Mouse (Mus musculus) embryonic facial prominence, embryonic 10.5 days (tissue): ENCODE data around the gene Gapvd1. TPM values are rescaled to one million over a fixed set of nuclear protein-coding genes. Genes with fewer than 3 reads are reported as not detected.
A peak's percentile ranks its signal among the peaks of the same experiment; 100 is the strongest.

ENCODE experiments used
- DNase-seq: peaks from one replicate; pipeline ENCODE4 v3.0.0-alpha.2; 2017; ENCODE audit warnings: low spot score
- H3K27ac ChIP-seq: fragments of 300-500 bp; sonication (generic); replicated peaks from 2 replicates; pipeline ENCODE4 v1.5.1; 2016; ENCODE audit warnings: mild to moderate bottlenecking
- H3K27me3 ChIP-seq: fragments of 300-500 bp; sonication (generic); replicated peaks from 2 replicates; pipeline ENCODE4 v1.6.1; 2016; ENCODE audit warnings: low read depth, mild to moderate bottlenecking; ENCODE audit not compliant: poor library complexity, severe bottlenecking
- H3K36me3 ChIP-seq: fragments of 300-500 bp; sonication (generic); replicated peaks from 2 replicates; pipeline ENCODE4 v1.6.1; 2016; ENCODE audit warnings: mild to moderate bottlenecking, moderate library complexity
- H3K4me1 ChIP-seq: fragments of 300-500 bp; sonication (generic); 2 replicates; pipeline ENCODE4 v1.6.1; 2016
- H3K4me3 ChIP-seq: fragments of 300-500 bp; sonication (generic); 2 replicates; pipeline ENCODE4 v1.5.1; 2016; ENCODE audit warnings: mild to moderate bottlenecking, moderate library complexity
- H3K9me3 ChIP-seq: fragments of 300-500 bp; sonication (generic); 2 replicates; pipeline ENCODE4 v1.6.1; 2016; ENCODE audit warnings: mild to moderate bottlenecking
- WGBS: fragments of 180-500 bp; shearing (Covaris S2); methylation state at CpG from one replicate; pipeline ENCODE4 v1.1.7; 2016; 5-methylcytosine and 5-hydroxymethylcytosine counted together
- polyA plus RNA-seq: library from polyadenylated mRNA; unstranded; fragments of >200 nt; fragmentation: Nextera tagmentation; extraction: Ambion mirVana; gene quantifications from 2 replicates; pipeline ENCODE4 v1.2.1, GENCODE M21; 2016

Gapvd1 gene
- polyA plus RNA-seq, 1 experiment from 2014 or later = 80.6 TPM

DNA sequence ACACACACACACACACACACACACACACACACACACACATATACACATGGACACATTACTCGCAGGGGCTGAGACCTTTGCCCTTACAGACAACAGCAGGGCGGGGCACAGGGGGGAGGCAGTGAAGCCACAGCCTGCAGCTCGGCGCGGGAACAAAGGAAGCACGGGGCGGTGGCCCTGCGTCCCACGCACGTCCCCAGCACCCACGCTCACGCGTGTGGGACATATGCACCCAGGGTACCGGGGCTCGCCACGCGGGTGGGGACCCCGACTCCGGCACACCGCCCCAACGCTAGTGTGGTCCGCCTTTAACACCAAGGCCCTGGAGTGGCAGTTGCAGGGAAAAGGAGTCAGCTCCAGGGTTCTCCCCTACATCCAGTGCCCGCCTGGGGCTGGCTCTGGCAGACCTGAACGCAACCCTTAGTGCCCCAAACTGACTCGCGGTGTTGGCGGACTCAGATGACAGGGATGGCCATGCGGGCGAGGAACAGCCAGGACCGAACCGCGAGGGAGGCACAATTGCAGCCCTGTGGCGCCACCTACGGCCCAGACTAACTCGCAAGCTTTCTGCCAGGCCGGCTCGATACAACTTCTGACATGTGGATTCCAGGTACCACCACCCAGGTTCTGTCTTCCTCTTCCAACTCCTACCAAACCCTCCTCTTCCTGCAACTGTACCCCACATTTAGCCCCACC, 115.9 kb downstream of the Gapvd1 start:
- peak; percentile 89 for DNase-seq
- peaks cover 39% of the 10 kb centered on the region for H3K4me1 ChIP-seq
- WGBS = 16% methylated on average over 37 of the region's 37 CpGs
- H3K9me3 ChIP-seq = no peaks in the 10 kb centered on the region
- peak overlapping the region; percentile 85 for H3K27ac ChIP-seq
- H3K4me3 ChIP-seq = peak overlapping the region; percentile 63
- no peaks in the 10 kb centered on the region for H3K36me3 ChIP-seq
- H3K27me3 ChIP-seq = peaks cover 8% of the 10 kb centered on the region

DNA sequence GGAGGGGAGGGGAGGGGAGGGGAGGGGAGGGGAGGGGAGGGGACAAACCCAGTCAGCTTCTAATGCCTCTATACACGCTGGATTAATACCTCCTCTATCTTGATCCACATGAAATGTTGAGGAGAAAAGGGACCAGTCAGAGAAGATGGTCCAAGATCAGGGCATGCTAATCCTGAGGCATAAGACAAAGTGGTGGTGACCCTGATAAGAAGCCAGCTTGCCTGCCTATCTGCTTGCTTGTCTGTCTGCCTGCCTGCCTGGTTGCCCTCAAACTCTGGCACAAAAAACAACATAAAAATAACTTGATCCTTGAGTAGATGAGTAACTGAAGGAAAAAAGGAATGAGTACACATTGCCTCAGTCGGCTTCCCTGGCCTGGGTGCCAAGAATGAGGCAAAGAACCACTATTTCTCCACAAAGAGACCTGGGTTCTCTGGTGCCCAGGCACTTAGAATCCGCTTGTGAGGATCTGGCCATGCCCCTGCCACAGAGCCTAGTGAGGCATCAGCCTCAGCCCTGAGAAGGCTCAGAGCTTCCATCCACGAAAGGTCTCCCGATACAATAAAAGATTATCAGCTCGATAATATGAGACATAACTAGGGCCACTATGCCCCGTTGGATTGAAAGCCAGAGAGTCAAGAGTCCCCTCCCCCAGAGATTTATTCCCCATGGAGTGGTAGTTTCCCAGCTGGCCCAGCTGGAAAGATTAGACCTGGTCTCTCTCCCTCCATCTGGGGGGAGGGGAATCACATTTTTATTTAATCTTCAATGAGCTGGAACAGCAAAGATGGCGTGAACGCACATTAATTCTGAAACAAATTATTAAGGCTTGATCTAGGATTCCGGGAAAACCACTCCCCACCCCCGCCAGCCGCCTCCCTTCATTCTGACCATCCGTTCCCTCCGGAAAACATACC, 119.5 kb downstream of the Gapvd1 start:
- Histone ChIP-seq H3K36me3 (no peaks in the 10 kb centered on the region), H3K9me3 (no peaks in the 10 kb centered on the region), H3K4me1 (peaks cover 52% of the 10 kb centered on the region), H3K27me3 (peaks cover 4% of the 10 kb centered on the region), H3K27ac (no peak overlapping the region), H3K4me3 (no peak overlapping the region)
- 85% methylated on average over 14 of the region's 14 CpGs for WGBS
- DNase-seq = no peak

- no peak overlapping the region for H3K27ac ChIP-seq
- no peak for DNase-seq
- peaks cover 53% of the 10 kb centered on the region for H3K4me1 ChIP-seq
- H3K4me3 ChIP-seq = no peak overlapping the region
- H3K9me3 ChIP-seq = no peaks in the 10 kb centered on the region
- H3K36me3 ChIP-seq = no peaks in the 10 kb centered on the region
- no peaks in the 10 kb centered on the region for H3K27me3 ChIP-seq
- 83% methylated on average over 12 of the region's 12 CpGs for WGBS
These were observed 123.0 kb downstream of the Gapvd1 start for GRCm38 (mm10) chr2:34632051-34632450.

DNA sequence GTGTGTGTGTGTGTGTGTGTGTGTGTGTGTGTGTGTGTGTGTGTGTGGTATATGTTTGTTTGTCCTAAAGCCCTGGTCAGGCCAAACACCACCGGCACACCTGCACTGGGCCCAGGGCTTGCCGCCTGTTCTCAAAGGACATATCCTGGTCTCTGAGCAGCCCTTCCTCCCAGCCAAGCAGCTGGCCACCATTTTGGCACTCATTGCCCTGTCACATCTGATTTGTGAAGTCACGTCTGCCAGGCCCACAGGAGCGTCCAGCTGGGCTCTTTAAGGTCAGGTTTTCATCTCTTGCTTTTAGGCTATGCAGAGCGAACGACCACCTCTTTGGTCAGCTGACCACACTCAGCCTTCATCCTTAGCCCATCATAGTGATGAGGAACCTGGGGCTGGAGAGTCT, 124.6 kb downstream of the Gapvd1 start:
- no peak for DNase-seq

GRCm38 (mm10) chr2:34629758-34630157, 125.3 kb downstream of the Gapvd1 start:
- WGBS = 79% methylated on average over 7 of the region's 7 CpGs
- H3K36me3 ChIP-seq = peaks cover 13% of the 10 kb centered on the region
- no peaks in the 10 kb centered on the region for H3K27me3 ChIP-seq
- no peak overlapping the region for H3K27ac ChIP-seq
- H3K9me3 ChIP-seq = no peaks in the 10 kb centered on the region
- H3K4me1 ChIP-seq = peaks cover 42% of the 10 kb centered on the region
- DNase-seq = no peak
- H3K4me3 ChIP-seq = no peak overlapping the region

More for the DNA sequence above, 124.6 kb downstream of the Gapvd1 start:
- Histone ChIP-seq H3K9me3 (no peaks in the 10 kb centered on the region), H3K27me3 (no peaks in the 10 kb centered on the region), H3K36me3 (peaks cover 6% of the 10 kb centered on the region), H3K4me3 (no peak overlapping the region), H3K27ac (no peak overlapping the region), H3K4me1 (peaks cover 45% of the 10 kb centered on the region)
- WGBS = 70% methylated on average over 6 of the region's 6 CpGs

GRCm38 (mm10) chr2:34628903-34629540, 126.0 kb downstream of the Gapvd1 start:
- Histone ChIP-seq H3K4me3 (no peak overlapping the region), H3K36me3 (peaks cover 19% of the 10 kb centered on the region), H3K27me3 (no peaks in the 10 kb centered on the region), H3K9me3 (no peaks in the 10 kb centered on the region), H3K27ac (0 out of 2 replicates have a peak overlapping the region, but pooled peaks have one; percentile 35), H3K4me1 (peaks cover 35% of the 10 kb centered on the region)
- DNase-seq = no peak
- WGBS = 89% methylated on average over 4 of the region's 4 CpGs

DNA sequence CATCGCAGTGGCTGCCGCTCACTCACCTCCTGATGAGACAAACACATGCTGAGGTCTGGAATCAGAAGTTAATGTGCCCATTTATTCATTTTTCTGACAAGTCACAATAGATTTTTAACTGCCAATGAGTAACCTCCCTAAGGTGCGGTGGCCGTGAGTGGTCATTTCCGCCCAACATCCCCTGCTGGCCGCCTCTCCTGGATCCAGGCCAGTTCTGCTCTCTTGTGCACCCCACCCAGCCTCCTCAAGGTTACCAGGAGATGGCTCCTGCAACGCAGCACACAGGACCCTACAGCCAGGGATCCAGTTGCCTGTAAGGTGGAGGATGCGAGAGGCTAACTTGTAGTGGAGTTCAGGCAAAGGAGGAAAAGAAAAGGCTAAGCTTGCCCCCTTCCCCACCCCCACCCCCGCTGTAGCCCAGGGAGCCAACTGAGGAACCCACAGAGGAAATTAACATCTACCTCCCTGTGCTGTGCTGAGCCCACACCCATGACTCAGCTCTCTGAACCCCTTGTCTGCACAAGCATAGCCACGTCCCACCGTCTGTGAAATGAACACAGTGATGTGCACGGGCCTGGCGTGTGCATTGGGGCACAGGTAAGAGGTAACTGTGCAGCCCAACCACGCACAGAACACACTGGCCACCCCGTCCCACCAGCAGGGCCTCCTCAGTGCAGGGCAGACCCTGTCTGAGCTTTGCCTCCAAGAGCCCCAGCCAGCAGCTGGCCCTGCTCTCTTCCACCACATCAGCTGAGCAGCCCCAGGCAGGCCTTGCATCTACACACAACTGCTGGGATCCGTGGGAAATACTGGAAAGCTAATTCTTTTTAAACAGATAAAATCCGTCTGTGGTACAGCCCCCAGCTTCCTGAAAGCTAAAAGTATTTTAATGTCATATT, 127.5 kb downstream of the Gapvd1 start:
- peaks cover 31% of the 10 kb centered on the region for H3K36me3 ChIP-seq

More for the DNA sequence above, 127.5 kb downstream of the Gapvd1 start:
- H3K4me3 ChIP-seq = no peak overlapping the region
- DNase-seq = no peak
- H3K9me3 ChIP-seq = no peaks in the 10 kb centered on the region
- peak overlapping the region; percentile 44; the same call in 1 of the 2 replicates for H3K27ac ChIP-seq
- WGBS = 75% methylated on average over 17 of the region's 17 CpGs
- H3K4me1 ChIP-seq = peaks cover 28% of the 10 kb centered on the region
- H3K27me3 ChIP-seq = no peaks in the 10 kb centered on the region

Other genes with a start within 250 kb of the Gapvd1 start
- 908 and 968 TPM in 2 replicates for gene Hspa5, start 16.7 kb upstream of the Gapvd1 start, polyA plus RNA-seq
- gene Rabepk, start 44.7 kb upstream of the Gapvd1 start, polyA plus RNA-seq = 39.3 and 44.2 TPM in 2 replicates
- 77.3 and 79.0 TPM in 2 replicates for gene Fbxw2, start 71.1 kb upstream of the Gapvd1 start, polyA plus RNA-seq
- 0.09 TPM in 1 of 2 replicates, not detected in the other for gene Gm34653, start 77.8 kb upstream of the Gapvd1 start, polyA plus RNA-seq
- gene Cutal, start 119.2 kb upstream of the Gapvd1 start, polyA plus RNA-seq = 0.09 TPM in 1 of 2 replicates, not detected in the other
- gene Psmd5, start 119.7 kb upstream of the Gapvd1 start, polyA plus RNA-seq = 127 and 133 TPM in 2 replicates
- 1.1 and 1.8 TPM in 2 replicates for gene Phf19, start 158.8 kb upstream of the Gapvd1 start, polyA plus RNA-seq
- gene Traf1, start 206.5 kb upstream of the Gapvd1 start, polyA plus RNA-seq = 0.34 and 0.38 TPM in 2 replicates